Mouse (Mus musculus) liver, adult 2 months (tissue): ENCODE measurements around the gene Arpc5.

ENCODE experiments used
- CTCF ChIP-seq: fragments of 200-500 bp; IDR thresholded peaks from 2 replicates; pipeline ENCODE4 v1.5.1; 2011; ENCODE audit warnings: low read depth, low read length, control low read depth
- POLR2A ChIP-seq: fragments of 200-500 bp; IDR thresholded peaks from 2 replicates; pipeline ENCODE4 v1.6.1; 2011; ENCODE audit warnings: low read length, control low read depth; ENCODE audit not compliant: insufficient read depth; ENCODE audit errors: extremely low read depth

DNA sequence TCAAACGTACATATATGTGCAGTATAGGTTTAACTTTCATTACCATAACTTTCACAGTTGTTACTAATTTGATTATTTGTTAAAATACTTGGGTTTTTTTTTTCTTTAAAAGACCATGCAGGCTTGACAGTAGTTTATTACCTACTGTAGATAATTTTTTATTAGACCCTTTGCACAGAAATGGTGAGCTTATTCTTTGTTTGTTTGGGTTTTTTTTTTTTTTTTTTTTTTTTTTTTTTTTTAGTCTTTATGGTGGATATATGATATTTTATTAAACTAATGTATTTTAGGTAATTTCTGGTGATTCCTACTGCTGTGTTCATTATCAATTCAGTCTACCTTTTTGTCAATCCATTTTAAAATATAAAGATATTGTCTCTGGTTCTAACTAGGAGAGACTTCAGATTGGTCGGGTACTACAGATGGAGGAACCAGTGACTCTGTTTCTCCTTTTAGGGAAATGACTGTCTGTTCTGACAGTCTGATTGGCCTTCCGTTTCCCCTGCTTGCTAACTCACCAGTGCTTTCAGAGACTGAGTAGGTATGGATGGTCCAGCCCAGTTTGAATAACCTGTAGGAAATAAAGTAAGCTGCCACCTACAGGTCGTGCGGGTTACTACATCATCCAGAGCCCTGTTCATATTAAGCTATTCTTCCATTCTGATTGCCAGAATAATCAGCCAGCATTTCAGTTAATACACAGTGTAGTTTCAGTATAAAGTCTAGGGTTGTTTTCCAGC, 1.6 kb downstream of the Arpc5 start:
- TF ChIP-seq POLR2A (no peak), CTCF (peak; percentile 41)
